Mouse (Mus musculus) frontal cortex, postnatal 25 days (tissue): ENCODE results near the gene Camk2d.

Experiments
- DNase-seq, 2 experiments: peaks; one replicate each; pipeline ENCODE4 v3.0.0; 2022; ENCODE audit warnings: low spot score in 2 of 2

Gene Camk2d

GRCm38 (mm10) chr3:126652361-126652760, 56.3 kb downstream of the Camk2d start:
- DNase-seq, result no peak

- no peak for DNase-seq
These were observed 57.0 kb downstream of the Camk2d start for GRCm38 (mm10) chr3:126653118-126653517.

GRCm38 (mm10) chr3:126656173-126656572, 60.1 kb downstream of the Camk2d start:
- no peak for DNase-seq

DNA sequence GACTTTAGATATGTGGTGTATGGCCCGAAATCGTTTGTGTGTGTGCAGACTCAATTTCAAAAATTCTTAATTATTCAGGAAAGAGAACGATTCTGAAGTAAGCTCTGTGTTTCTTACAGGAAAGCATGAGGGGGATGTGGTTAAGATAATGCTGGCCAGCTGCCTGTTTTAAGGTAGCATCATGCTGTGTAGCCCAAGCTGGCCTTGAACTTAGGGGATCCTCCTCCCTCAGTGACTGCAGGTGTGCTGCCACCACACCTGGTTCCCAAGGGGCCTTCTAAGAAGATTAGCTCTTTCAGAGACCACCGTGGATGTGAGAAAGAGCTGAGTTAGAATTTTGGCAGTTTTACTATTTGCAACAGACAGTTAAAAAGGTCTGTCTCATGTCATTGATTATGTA, 61.8 kb downstream of the Camk2d start:
- DNase-seq, result no peak

GRCm38 (mm10) chr3:126658791-126659190, 62.7 kb downstream of the Camk2d start:
- no peak for DNase-seq

- DNase-seq, result no peak
These were observed 63.1 kb downstream of the Camk2d start for GRCm38 (mm10) chr3:126659235-126659634.

- no peak for DNase-seq
These were observed 63.9 kb downstream of the Camk2d start for GRCm38 (mm10) chr3:126659832-126660564.

DNA sequence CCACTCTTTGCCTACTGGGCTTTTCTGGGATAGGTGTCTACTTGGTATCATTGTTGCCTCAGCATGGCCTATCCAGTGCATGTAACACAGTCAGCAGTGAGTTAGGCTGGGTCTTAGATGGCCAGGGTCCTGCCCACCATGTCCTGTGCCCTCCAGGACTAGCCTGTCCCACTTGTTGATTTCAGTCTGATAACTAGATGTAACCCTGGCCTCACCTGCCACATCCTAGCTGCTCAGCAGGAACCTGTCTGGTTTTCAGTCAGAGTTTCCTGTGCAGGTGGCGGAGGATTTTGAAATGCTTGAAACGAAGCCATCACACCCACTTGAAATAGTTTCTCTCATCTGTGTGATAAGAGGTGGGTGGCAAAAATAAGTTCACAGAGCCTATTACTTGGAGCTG, 64.5 kb downstream of the Camk2d start:
- DNase-seq, result no peak

DNA sequence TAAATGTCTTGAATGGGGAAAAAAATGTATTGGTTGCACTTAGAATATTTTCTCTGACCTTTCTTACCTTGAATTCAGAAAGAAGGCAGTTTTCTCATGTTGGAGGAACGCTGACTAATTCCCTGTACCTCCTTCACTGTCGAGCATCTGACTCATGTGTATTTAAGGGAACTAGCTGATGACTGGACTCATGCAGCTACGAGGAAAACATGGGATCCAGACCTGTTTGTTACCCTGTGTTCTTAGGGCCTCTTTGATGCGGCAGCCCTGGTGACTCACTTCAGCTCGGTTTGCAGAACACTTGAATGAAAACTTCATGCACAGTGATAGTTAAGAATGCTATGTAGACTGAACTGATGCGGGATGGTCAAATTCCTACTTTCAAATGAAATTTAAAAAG, 64.9 kb downstream of the Camk2d start:
- no peak for DNase-seq

DNA sequence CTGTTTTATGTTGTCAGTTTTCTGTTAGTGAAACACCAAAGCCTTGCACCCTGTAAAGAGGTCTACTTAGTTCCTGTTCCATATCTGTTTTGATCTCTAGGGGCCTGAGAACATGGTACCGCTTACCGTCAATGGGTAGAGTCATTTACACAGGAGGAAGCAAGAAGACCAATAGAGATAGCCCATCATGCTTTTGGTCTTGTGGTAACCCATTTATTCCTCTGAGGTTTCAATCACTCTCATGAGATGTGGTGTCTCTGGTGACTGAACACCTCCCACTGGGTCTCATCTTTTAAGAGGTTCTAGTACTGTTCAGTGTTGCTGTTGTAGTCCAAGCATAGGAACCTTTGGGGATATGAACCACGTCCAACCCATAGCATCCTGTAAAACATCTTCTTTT, 65.8 kb downstream of the Camk2d start:
- no peak for DNase-seq

DNA sequence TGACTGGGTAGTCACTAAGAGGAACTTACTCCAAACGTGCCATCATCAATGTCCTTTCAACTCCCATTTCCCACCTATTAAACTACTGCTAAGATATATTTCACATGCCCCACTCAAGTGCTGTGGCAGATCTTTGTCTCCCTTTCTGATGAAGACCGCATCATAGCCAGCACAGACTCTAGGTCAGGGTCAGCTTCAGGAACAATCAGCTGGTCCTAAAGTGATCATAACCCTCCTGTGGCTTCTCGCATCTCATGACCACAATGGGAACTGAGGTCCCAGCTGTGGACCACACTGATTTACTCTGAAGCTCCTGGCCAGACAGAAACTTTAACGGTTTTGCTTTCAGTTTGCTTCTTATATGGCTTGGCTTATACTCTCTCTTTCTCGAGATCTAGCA, 67.3 kb downstream of the Camk2d start:
- no peak for DNase-seq

DNA sequence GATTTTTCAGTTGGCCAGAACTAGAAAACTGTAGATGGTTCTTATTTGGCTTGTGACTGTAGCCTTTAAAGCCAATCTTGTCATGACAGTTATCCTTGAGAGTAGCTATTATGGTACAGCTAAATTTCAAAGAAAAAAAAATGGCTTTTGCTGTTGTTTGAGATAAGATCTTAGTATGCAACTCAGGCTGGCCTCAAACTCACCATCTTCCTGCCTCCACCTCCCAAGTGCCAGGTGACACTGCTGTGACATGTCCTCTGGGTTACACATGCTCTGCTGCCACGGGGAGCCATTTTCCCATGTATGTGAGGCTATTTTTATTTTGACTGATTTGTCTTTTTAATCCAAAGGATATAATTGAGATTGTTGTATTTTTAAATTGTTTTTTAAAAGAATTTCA, 69.8 kb downstream of the Camk2d start:
- DNase-seq, result no peak

DNA sequence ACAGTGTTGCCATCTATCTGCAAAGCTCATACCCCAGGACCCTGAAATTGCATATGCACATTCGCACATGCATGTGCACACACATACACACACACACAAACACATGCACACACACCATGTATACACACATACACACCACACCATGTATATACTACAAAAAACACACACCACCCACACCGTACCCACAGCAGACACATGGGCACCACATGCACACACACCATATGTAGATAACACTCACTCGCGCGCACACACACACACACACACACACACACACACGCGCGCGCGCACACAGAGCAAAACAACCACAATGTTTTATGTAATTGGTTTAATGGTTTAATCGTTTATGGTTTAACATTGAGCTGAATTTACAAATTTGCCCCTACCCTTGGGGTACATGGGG, 70.9 kb downstream of the Camk2d start:
- no peak for DNase-seq

GRCm38 (mm10) chr3:126667451-126667850, 71.3 kb downstream of the Camk2d start:
- DNase-seq, result no peak

DNA sequence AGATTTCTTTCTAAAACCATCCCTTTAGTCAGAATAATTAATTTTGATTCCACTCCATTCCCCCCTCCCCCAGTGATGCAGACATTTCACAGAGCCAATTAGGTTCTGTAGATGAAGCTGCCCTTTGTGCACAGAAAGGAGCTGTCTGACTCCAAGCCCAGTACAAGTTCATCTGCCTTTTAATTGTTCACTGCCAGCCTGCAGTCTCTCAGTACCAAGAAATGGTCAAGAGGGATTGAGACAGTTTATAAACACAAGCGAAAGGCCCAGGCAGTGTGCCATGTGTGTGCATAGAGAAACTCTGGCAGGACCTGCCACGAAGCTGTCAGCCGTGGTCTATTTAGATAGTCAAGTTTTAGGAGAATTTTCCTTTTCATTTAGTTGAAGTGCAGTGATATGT, 72.0 kb downstream of the Camk2d start:
- no peak for DNase-seq

- no peak for DNase-seq
These were observed 72.6 kb downstream of the Camk2d start for GRCm38 (mm10) chr3:126668692-126669091.

DNA sequence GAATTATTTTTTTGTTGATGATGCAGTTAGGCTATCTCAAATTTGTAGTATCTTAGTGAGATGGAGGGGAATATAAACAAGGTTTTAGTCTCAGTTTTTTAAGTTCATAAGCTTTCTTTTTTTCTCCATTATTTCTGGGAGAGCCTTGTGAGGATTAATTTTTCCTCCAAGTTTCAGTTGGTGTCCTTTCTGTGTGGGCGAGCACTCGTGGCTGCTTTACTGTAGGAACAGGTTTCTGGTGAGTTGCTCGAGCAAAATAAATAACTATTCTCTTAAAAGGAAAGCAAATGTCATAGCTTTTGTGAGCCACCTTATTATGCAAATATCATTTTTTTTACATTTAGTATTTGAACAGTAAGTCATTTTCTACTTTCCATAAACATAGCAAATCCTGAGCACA, 74.3 kb downstream of the Camk2d start:
- no peak for DNase-seq

DNA sequence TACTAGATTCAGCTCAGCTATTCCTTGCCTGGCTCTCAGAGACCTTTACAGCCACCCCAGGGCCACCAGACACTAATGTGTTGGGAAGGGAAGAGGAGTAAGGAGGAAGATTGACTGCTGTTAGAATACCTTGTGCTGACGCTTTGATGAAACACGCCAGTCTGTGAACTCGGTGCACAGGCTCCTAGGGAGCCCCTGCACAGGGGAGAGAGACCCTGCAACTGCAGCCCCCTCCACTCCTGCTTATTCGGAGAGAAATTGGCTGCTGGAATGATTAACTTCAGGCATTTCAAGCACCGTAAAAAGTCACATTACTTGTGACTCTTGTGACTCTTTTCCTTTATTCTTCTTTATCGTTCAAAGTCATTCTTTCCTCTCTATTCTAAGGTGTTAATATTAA, 75.2 kb downstream of the Camk2d start:
- no peak for DNase-seq

DNA sequence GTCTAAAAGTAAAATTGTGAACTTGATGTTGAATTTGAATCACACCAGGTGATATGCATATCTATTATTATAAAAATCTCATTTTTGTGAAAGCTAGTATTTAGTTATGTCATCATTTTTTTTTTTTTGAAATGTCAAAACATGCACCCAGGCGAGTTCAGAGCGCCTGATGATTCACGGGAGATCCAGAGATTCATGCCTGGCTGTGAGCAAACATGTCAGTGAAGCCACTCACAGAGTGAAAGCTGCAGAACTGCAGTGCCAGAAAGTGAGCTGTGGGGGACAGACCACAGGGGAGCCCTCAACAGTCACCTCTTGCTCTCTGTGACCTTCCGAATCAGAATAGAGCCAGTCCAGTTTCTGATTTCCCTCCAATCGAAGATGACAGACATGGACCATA, 84.9 kb downstream of the Camk2d start:
- DNase-seq, result no peak

GRCm38 (mm10) chr3:126681996-126682395, 85.9 kb downstream of the Camk2d start:
- DNase-seq, result no peak

GRCm38 (mm10) chr3:126685363-126685762, 89.3 kb downstream of the Camk2d start:
- DNase-seq, result no peak

- DNase-seq, result no peak
These were observed 91.0 kb downstream of the Camk2d start for GRCm38 (mm10) chr3:126687150-126687549.

DNA sequence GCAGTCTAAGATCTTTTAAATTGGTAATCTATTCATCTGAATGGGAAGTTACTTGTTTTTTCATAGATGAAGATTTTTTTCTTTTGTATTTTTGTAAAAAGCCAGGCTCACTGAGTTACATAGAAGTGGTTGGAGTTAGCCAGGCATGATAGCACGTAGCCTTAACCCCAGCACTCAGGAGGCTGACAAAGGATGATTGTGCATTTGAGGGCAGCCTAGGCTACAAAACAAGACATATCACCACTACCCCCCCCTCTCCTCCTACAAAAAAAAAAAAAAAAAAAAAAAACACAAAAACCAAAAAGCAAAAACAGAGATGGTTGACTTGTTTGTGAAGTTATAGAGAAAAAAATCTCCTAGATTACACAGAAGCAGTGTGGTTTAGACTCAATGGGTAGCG, 92.4 kb downstream of the Camk2d start:
- DNase-seq, result no peak
